Mouse (Mus musculus) R1 (cell line): ENCODE measurements at regions not wholly inside any gene's neighbourhood (a gene's known extent, or its start where the extent isn't known, plus 50 kb on each side); places are given as distances from the start of the nearest gene placed in this dataset.
"Not testable (repeated sequence)": the region's sequence is repeated elsewhere in the genome, so short reads cannot be mapped to it uniquely, and the experiment has no call there.

Source experiments
- DNase-seq: peaks from one replicate; pipeline ENCODE4 v3.0.0-alpha.2; 2018; ENCODE audit warnings: low read depth, low spot score

DNA sequence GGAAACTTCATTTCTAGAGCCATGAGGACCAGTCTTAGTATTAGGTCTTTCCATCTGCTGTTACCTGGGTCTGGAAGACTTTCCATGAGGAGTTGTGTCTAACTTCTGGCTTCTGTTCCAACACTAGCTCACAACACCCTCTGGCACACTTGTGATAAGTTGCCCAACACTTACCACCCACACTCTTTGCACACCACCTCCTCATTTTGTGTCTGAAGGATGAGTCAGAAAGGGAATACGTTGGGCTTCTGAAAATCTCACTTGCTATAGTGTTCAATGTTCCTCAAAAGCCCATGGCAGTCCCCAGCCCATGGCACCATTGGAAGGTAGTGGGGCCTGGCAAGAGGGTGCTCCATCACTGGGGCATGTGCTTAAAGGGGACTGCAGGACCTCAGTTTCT, 161.5 kb downstream of the Cartpt start:
- no peak for DNase-seq

DNA sequence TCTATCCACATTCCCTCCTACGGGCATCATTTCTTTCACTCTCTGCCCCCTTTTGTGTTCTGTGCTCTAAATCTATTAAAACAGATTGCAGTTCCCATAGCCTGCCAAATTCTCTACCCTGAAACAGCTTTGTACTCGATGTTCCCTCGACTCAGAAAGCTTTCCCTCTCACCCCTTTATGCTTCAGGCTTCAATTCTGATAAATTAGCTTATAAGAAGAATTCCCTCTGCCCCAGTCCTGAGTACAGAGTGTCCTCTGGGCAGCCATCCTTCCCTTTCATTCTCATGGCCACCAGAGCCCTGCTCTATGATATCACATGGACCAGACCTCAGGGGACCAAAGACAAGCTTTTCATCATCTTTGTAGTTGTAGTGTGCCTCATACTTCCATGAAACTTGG, 163.6 kb downstream of the Cartpt start:
- no peak for DNase-seq

DNA sequence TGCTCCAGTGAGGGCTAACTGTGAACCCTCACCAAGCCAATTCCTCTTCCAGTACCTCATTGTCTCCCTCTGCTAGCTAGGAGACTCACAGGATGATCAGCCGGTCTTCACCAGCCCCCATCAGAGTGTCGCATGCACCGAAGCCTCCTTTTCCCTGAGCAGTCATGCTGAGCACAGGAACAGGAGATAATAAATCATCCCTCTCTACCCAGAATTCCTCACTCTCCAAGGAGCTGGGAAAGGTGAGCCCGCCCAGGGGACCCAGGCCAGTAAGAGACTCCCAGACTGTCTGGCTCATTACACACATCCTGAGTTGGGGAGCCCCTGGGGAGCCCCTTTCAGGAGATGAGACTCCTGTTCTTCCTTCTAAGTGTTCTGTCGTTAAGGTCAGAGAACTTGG, 171.7 kb downstream of the Cartpt start:
- DNase-seq: no peak

DNA sequence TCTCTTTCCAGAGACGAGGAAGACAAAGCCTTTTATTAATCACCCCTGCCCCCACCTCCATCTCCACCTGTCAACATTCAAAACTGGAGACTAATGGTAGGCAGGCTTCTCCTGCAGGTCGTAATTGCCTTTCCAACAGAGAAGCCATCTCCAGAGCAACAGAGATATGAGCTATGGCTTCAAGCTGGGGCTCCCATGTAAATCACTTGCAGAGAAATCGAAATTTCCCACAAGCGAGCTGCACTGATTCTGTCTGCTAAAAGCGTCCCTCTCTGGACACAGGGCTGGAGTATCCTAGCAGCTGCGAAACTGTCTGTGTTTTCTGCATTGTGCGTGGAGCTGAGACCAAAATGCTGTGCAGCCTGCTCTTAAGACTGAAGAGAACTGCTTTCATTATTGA, 176.6 kb downstream of the Cartpt start:
- no peak for DNase-seq

DNA sequence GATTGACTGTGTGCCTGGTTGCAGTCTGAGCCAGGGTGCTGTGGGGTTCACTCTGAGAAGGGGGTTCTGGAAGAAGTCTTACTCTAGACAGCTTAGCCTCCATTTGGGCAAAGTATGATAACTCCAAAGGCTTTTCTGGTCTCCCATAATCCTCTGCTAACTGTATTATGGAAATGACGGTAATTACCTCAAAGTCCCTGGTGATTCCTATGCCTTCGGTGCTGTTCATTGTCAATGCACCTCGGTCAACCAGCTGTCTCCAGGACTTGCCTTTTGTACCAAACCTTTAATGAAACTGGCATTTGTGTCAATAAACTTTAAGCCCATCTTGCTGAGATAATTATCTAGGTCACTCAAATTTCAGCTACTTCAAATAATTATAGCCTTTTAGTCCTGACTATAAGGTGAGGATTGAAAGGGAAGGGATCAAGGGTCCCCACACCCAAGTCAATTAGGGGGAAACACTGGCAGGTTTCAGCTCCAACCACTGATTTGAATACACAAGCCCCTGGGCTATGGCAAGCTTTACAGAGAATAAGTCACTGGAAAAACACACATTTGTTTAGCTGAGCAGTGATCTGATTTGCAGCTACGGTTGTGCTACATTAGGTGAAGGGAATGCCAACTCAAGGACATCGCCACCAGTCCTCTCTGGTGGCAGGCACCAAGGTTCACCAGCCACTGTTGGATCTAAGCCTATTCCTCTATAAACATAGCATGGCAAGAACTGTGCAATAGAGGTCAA, 177.5 kb downstream of the Cartpt start:
- no peak for DNase-seq

DNA sequence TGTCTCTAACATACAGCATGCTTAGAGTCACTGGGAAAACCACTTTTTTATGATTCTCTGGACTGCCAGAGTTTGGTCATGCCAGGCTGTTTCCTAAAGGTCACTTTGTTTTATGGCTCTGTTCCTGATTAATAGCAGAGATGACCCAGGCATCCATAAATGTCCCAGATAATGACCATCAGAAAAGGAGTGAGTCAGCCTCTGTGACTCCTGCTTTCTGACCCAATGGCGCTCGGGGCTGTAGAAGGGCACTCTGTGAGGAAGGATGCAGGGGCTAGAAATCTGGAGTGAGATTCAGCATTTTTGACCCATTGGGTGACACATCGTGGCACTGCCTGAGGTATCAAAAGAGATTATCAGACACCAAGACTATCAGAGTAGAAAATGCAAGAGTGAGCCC, 180.3 kb downstream of the Cartpt start:
- DNase-seq: no peak

DNA sequence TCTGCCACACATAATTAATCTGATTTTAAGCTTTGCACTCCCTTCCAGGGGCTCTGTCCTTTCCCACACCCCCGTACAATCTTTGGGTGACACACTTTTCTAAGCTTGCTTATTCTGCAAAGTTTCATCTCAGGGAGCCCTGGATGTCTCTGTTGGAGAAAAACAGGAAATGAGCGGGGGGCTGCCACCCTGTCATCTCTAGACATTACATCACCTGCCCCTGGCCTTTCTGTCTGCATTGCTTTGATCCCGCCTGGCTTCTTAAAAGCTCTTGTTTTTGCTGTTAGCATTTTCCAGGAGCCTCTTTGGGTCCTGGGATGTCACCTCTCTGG, 180.2 kb upstream of the Map1b start:
- no peak for DNase-seq

DNA sequence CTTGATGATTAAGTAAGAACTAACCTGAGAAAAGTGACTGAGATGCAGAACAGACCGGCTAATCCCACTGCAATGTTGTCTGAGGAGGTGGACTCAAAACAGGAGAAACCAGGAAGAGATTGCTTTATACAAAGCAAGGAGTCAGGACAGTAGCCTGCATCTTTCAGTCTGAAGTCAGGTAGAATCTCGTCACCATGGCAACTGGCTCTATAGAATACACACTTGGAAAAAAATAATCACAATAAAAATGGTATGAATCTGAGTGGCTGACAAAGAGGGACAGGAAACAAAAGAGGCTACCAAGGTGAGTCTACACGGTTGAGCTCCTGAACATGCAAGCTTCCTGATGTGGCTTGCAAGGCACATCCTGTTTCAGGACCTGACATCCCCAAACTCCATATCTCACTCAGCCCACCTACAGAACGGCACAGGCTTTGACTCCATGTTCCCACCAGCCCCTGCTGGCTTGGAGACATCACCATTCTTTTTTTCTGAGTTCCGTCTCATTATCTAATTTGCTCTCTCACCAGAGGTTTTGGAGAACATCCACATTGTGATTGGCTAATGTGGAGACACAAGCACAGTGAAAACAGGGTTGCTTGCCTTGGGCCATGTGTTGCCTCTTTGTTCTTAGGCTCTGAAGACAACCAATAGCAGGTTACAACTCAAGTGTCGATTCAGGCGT, 179.7 kb upstream of the Map1b start:
- DNase-seq: peak; percentile 17

DNA sequence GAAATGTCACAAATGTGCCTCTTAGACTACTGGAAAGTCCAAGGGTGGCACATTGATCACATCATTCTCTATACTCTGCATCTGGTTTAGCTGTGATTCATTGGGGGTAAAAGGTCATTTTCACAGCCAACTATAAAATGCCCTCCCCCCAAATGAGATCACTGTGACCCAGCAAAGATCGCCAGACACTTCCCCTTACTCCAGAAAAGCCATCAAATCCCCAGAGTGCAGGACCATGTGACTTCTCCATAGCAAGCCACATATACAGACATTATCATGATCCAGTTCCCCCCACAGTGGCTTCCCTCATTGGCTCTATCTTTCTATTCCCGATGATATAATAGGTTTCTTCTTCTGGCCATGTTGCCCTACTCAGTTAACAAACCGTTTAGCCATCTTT, 163.6 kb upstream of the Map1b start:
- no peak for DNase-seq

DNA sequence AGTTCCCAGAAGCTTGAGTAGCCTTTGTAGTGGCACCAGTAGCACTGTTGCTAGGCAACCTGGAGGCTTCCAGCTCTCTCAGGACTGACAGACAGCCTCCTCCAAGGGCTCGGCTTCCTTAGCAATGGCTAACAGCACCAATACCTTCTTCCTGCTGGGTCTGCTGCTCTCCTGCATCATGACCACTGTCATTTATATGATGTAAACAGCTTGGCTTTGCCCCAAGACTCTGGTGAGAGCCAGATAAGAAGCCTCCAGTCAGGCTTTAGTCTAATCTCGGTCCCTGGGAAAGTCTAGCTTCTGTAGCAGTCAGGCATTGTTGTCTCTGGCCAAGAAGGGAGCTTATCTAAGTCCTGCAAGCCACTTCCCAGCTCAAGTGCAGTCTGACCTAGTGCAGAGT, 163.1 kb upstream of the Map1b start:
- DNase-seq: peak; percentile 64

DNA sequence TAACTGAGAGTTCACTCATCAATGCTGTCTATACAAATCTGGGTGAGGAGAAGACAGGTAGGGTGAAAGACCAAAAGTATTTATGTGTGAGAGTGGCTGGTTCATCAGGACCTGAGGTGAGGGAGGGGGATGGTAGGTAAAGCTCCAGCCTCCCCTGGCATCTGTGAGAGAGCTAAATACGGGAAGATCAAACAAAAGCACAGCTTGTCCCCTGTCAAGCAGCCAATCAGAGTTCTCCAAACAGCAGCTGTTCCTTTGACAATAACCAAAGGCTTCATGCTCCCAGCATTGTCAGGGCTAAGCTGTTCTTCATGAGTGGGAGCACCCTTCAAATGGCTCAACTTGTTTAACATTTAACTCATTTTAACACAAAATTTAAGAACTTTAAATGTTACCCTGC, 160.1 kb upstream of the Map1b start:
- DNase-seq: peak; percentile 65

DNA sequence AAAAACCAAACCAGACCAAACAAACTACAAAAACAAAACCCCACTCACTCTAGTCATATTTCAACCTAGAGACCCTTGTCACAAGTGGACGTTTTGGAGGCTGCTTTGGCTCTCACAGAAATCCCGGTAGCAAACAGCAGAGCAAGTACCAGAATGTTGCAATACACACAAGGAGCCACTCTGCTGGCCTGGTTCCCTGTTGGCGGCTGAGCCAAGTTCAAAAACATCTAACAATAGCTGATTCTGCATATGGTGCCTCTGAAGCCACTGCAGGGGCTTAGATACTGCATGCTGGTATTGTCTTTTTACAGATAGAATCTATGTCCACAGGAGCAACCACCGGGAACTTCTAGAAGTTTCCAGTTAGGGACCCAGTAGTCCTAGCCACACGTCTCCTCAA, 159.6 kb upstream of the Map1b start:
- DNase-seq: no peak

DNA sequence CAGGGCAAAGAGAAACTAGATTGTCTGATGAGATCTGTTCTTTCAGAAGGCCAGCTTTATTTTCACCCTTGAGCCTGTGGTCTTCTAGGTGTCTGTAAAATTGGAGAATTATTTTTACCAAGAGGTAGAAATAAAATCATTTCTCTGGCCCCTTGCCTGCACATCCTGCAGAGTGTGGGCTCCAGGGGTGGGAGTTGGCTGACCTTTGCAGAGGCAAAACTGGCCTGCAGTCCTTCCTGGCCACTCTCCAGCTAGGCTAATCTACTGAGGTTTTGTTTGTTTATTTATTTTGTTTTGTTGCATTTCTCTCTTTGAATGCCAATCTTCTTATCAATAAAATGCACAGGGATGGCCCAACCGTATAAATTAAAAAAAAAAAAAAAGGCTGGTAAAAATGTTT, 156.4 kb upstream of the Map1b start:
- no peak for DNase-seq

DNA sequence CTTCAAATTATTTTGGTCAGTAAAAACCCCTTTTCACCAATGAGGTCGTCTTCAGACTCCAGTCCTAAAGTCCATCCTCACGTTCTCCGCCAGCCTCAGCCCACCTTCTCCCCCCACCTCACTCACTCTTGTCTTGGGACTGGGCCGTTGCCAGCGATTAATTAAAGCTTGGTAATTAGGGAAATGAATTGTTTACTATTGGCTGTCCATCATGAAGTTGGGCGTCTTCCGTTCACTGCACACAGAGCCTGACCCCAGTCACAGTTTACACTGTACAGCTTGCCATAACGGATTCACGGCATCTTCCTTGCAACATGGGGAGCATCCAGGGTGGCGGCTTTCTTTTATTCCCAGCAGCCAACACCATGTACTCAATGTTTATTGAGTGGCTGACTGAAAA, 155.4 kb upstream of the Map1b start:
- no peak for DNase-seq

DNA sequence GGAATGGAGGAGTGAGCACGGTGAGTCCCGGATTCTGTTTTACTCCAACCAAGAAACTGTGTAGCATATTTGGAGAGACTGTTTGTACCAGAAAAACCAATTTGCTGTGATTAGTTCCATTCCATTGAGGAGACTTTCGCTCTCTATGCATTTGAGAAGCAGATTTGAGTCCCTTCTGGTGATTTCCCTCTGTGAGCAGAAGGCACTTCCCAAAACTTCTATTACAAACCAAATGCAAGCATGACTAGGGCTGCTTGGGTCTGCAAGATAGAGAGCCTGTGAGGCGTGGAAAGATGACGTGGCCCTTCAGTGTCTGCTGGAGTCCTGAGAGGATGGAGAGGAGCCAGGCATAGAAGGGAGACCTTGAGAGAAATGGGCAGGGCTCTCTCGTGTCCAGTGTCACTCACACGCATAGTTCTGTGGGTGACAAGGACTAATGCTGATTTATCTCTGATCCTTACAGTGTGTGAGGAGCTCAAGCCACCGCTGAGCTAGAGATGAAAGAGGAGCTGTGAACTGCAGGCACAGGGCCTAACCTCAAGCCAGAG, 153.7 kb upstream of the Map1b start:
- no peak for DNase-seq

DNA sequence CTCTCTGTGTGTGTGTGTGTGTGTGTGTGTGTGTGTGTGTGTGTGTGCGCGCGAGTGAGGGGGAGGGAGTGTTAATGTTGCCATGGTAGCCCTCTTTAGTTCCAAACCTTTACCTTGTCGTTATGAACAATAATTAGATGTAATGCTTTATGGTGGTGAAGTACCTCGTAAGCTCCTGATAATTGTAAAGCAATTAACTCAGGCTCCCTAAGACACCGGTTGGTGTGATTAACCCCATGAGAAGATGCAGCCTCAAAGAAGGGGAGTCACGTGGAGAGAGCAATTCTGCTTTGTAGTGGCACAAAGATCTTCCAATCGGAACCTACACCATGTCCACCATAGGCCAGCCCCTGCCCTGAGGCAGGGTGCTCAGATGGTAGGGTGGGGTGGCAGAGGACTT, 152.3 kb upstream of the Map1b start:
- no peak for DNase-seq

DNA sequence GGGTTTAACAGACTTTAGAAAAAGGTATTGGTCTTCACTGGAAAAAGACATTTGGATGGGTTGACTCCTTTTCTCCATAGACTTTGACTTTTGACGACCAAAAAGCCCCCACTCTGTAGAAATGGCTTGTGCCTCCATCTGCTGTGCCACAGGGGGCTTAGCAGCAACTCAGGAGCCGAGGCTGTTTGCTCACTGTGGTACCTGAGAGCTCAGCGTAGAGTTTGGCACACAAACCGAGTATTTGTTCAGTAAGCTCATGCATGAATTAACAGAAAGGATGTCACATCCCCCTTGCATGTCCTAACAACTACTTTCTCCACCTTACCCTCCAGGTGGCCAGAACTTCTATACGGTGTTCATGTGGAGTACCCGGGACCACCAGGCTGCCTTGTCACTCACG, 149.7 kb upstream of the Map1b start:
- no peak for DNase-seq

DNA sequence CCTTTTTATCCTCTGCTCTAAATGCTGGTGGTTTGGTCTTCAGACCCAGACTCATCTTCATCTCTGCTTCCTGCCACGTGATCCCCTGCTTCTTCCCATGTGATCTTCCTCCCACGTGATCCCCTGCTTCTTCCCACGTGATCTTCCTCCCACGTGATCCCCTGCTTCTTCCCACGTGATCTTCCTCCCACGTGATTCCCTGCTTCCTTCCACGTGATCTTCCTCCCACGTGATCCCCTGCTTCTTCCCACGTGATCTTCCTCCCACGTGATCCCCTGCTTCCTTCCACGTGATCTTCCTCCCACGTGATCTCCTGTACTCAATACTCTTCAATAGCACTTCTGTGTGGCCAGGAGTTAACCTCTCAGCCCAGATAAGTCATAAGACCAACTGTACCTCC, 147.1 kb upstream of the Map1b start:
- DNase-seq: not testable (repeated sequence)

DNA sequence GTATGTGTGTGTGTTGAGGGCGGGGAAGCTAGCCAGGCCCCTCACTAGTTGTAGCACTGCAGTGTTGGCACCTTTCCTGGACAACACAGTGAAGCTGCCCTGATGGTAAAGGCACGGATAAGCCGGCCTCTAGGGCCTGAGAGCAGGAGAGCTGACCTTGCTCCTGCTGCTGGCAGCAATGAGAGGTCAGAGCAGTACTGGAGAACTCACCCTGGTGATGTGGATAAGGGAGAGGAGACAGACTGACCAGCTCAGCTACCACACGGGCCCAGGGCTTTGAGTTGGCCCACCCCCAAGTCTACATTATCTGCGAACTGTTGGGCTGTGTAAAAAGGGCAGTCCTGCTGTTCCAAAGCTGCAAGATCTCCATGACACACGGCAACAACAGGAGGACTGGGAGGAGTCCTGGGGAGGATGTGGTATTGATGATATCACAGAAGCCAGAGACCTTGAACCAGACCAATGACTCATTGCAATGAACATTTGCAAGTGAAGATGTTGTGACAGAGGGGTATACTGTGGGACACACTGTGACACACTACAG, 131.4 kb upstream of the Map1b start:
- DNase-seq: no peak

DNA sequence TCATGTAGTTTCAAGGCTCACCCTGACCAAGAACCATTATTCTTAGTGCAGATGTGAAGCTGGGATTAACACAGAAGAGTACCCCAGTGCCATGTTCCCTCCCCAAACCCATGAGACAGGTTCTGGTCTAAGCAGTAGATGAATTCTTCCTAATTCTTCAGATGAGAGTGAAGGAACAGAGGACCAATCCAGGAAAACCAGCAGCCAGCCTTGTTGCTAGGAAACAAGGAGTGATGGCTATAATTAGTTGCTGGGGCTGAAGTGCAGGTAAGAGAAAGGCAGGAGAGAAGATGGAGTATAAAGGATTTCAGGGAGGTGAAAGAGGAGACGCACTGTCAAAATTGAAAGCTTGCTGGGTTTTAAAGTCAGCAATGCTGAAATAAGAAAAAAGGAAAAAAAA, 128.4 kb upstream of the Map1b start:
- no peak for DNase-seq

DNA sequence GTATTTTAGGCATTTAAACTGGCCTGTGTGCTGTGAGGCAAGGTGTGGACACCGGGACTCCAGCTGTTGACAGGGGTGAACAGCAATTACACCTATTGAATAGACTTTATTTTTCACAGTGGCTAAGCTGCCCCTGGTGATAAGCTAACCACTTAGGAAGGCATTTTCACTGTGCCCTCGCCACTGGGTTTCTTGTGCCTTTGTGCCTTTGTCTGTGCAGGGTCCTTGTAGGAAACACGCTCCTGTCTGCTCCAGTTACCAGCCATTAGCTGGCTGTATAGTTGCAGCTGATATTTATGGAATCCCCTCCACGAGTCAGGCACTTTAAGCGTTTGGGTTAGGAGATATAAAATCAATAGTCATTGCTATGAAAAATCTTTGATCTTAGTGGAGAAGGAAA, 126.5 kb upstream of the Map1b start:
- DNase-seq: no peak

DNA sequence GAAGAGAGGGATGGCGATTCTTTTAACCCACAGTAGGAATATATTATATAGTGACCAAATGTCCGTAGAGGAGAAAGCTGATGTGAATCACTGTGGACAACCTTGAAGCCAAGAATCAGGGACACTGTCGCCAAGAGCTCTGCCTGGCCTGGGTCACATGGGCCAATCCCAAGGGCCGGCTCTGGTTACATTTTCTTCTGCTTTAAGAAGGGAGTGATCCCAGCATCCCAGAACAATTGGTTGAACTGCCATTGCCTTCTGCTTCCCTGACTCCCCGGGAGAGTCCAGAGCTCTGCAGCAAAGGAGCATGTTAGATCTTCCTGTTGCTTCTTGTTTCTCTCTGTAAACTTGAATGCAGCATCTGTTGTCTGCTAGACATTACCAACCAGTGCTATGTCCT, 126.0 kb upstream of the Map1b start:
- DNase-seq: no peak
